Mouse (Mus musculus) heart, postnatal 0 days (tissue): ENCODE measurements around the gene Slc24a3.

Experiments
- CTCF ChIP-seq: IDR thresholded peaks from 2 replicates; pipeline ENCODE4 v1.5.1; 2016; ENCODE audit warnings: antibody characterized with exemption, control low read depth, low read depth
- EP300 ChIP-seq: IDR thresholded peaks from 2 replicates; pipeline ENCODE4 v1.6.1; 2016; ENCODE audit warnings: antibody characterized with exemption, low read depth

- no peak for TF ChIP-seq CTCF
- no peak for TF ChIP-seq EP300
Observed at GRCm38 (mm10) chr2:145216580-145216979, 49.0 kb downstream of the Slc24a3 start.
